8 mouse cellular contexts compared by ENCODE assay signal in the genomic region with DNA sequence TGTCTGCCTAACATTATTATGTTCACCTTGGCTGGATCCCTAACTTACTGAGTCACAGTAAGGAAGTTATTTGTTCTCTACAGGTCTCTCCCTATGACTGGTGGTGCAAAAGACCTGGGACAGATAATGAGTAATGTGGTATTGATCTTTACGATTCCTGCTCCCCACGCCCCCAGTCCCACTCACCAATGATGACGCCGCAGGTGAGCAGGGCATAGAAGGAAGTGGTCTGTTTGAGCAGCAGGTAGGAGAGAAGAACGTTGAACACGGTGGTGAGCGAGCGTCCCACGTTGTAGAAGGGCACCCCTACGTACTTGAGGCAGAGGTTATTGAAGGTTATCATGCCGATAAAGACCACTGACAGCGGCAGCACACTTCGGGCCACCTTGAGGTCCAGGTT. TPM values are rescaled to one million over a fixed set of nuclear protein-coding genes. Genes with fewer than 3 reads are reported as not detected.
DNase-seq lines count a peak whose midpoint lies in the region; ATAC-seq and TF ChIP-seq lines count a peak whose summit lies in the region.

No protein-coding gene starts in this region.

- no peak for ATAC-seq in lung, embryonic 15.5 days (ENCODE audit: borderline replicate concordance, extremely low read depth, low FRiP score, low TSS enrichment)
- no peak for ATAC-seq in embryonic facial prominence, embryonic 15.5 days (ENCODE audit: insufficient number of reproducible peaks, low FRiP score, low TSS enrichment, low read depth)
- no peak for ATAC-seq in limb, embryonic 11.5 days (ENCODE audit: insufficient number of reproducible peaks, low FRiP score, low TSS enrichment, low read depth)
- no peak for ATAC-seq in cerebellum, adult (ENCODE audit: insufficient number of reproducible peaks, low FRiP score, low TSS enrichment)

- H3K27ac ChIP-seq in lung, embryonic 15.5 days, result no peak overlapping the region
- no peak overlapping the region for H3K27ac ChIP-seq in embryonic facial prominence, embryonic 15.5 days (replicated peaks)
- H3K27ac ChIP-seq in limb, embryonic 11.5 days (replicated peaks; ENCODE audit: low read depth, low read length), result no peak overlapping the region
- no peak overlapping the region for H3K27ac ChIP-seq in small intestine, adult 2 months (ENCODE audit: insufficient read depth, low read depth, low read length)

- no peak for DNase-seq in lung, postnatal 25 days (ENCODE audit: low spot score)
- DNase-seq in limb, embryonic 11.5 days (ENCODE audit: low spot score), result no peak
- no peak for DNase-seq in adipocyte (ENCODE audit: low spot score)
- no peak for DNase-seq in right cerebral cortex, adult 18-20 months

- TF ChIP-seq CTCF in small intestine, adult 2 months (IDR thresholded peaks at IDR 0.05; ENCODE audit: extremely low read depth, insufficient read length, insufficient replicate concordance, low read depth, low read length), result no peak

- H3K9me3 ChIP-seq in lung, embryonic 15.5 days, result no peaks in the 10 kb centered on the region
- H3K9me3 ChIP-seq in embryonic facial prominence, embryonic 15.5 days (replicated peaks), result no peaks in the 10 kb centered on the region
- no peaks in the 10 kb centered on the region for H3K9me3 ChIP-seq in limb, embryonic 11.5 days (ENCODE audit: control insufficient read depth, low read length)

- peak overlapping the region; percentile 94 for H3K4me2 ChIP-seq in lung, embryonic 15.5 days
- peak overlapping the region; percentile 87 for H3K4me2 ChIP-seq in embryonic facial prominence, embryonic 15.5 days (replicated peaks)
- peak overlapping the region; percentile 95 for H3K4me2 ChIP-seq in limb, embryonic 11.5 days (ENCODE audit: low read depth, severe bottlenecking)

- H3K4me1 ChIP-seq in lung, embryonic 15.5 days, result peaks cover 35% of the 10 kb centered on the region
- peaks cover 38% of the 10 kb centered on the region for H3K4me1 ChIP-seq in embryonic facial prominence, embryonic 15.5 days
- H3K4me1 ChIP-seq in limb, embryonic 11.5 days (ENCODE audit: control insufficient read depth, insufficient read depth, low read length), result peaks cover 9% of the 10 kb centered on the region
- peaks cover 26% of the 10 kb centered on the region for H3K4me1 ChIP-seq in small intestine, adult 2 months (ENCODE audit: control insufficient read depth, insufficient read depth, insufficient read length, low read length)

- H3K4me3 ChIP-seq in lung, embryonic 15.5 days, result peak overlapping the region; percentile 71
- peak overlapping the region; percentile 77 for H3K4me3 ChIP-seq in embryonic facial prominence, embryonic 15.5 days (replicated peaks)
- peak overlapping the region; percentile 81 for H3K4me3 ChIP-seq in limb, embryonic 11.5 days (ENCODE audit: low read depth, low read length)
- peak overlapping the region; percentile 86 for H3K4me3 ChIP-seq in small intestine, adult 2 months (ENCODE audit: low read depth, low read length)

- peaks cover 10% of the 10 kb centered on the region for H3K36me3 ChIP-seq in lung, embryonic 15.5 days
- H3K36me3 ChIP-seq in embryonic facial prominence, embryonic 15.5 days, result peaks cover 16% of the 10 kb centered on the region
- no peaks in the 10 kb centered on the region; the same call in 1 of the 2 replicates for H3K36me3 ChIP-seq in limb, embryonic 11.5 days (ENCODE audit: control insufficient read depth, insufficient read depth, low read length)
- H3K36me3 ChIP-seq in small intestine, adult 2 months (ENCODE audit: control insufficient read depth, insufficient read depth, low read length), result peaks cover 36% of the 10 kb centered on the region

- TF ChIP-seq POLR2A in small intestine, adult 2 months (IDR thresholded peaks at IDR 0.05; ENCODE audit: low read depth, low read length), result no peak

- WGBS in lung, embryonic 15.5 days, result 44% methylated on average over 13 of the region's 13 CpGs
- WGBS in embryonic facial prominence, embryonic 15.5 days, result 68% methylated on average over 13 of the region's 13 CpGs
- 63% methylated on average over 13 of the region's 13 CpGs for WGBS in limb, embryonic 11.5 days
- 20% methylated on average over 13 of the region's 13 CpGs for WGBS in small intestine, adult 2 months

- H3K9ac ChIP-seq in lung, embryonic 15.5 days, result peak overlapping the region; percentile 57; the same call in 1 of the 2 replicates
- H3K9ac ChIP-seq in embryonic facial prominence, embryonic 15.5 days, result no peak overlapping the region
- H3K9ac ChIP-seq in limb, embryonic 11.5 days (ENCODE audit: low read length), result peak overlapping the region; percentile 69; the same call in 1 of the 2 replicates

- peaks cover 15% of the 10 kb centered on the region for H3K27me3 ChIP-seq in lung, embryonic 15.5 days
- peaks cover 22% of the 10 kb centered on the region for H3K27me3 ChIP-seq in embryonic facial prominence, embryonic 15.5 days
- peaks cover 17% of the 10 kb centered on the region for H3K27me3 ChIP-seq in limb, embryonic 11.5 days (ENCODE audit: control insufficient read depth, insufficient read depth, low read length)
- H3K27me3 ChIP-seq in small intestine, adult 2 months (ENCODE audit: control insufficient read depth, insufficient read depth, low read length), result no peaks in the 10 kb centered on the region

RNA-seq across cellular contexts. Expression of gene Slc35c1, which starts 1.9 kb away (rescaled TPM):
- polyA plus RNA-seq in lung, embryonic 15.5 days (2015; fragmentation: Nextera tagmentation; extraction: Ambion mirVana), result 15.6 and 16.7 TPM in 2 replicates
- 14.5 and 18.4 TPM in 2 replicates for polyA plus RNA-seq in embryonic facial prominence, embryonic 15.5 days (2015; fragmentation: Nextera tagmentation; extraction: Ambion mirVana)
- polyA plus RNA-seq in limb, embryonic 11.5 days (2014; fragmentation: Nextera tagmentation; extraction: Ambion mirVana), result 8.2 and 9.8 TPM in 2 replicates
- polyA plus RNA-seq in small intestine, adult 2 months (2012; rRNA removed), result 124 and 160 TPM in 2 replicates

RNA-seq across cellular contexts. Expression of gene Cry2, which starts 24.6 kb away (rescaled TPM):
- 23.6 and 25.7 TPM in 2 replicates for polyA plus RNA-seq in lung, embryonic 15.5 days (2015; fragmentation: Nextera tagmentation; extraction: Ambion mirVana)
- polyA plus RNA-seq in embryonic facial prominence, embryonic 15.5 days (2015; fragmentation: Nextera tagmentation; extraction: Ambion mirVana), result 30.6 and 33.9 TPM in 2 replicates
- 18.0 and 18.1 TPM in 2 replicates for polyA plus RNA-seq in limb, embryonic 11.5 days (2014; fragmentation: Nextera tagmentation; extraction: Ambion mirVana)
- 4.7 and 13.1 TPM in 2 replicates for polyA plus RNA-seq in small intestine, adult 2 months (2012; rRNA removed)

RNA-seq across cellular contexts. Expression of gene Mapk8ip1, which starts 57.4 kb away (rescaled TPM):
- polyA plus RNA-seq in lung, embryonic 15.5 days (2015; fragmentation: Nextera tagmentation; extraction: Ambion mirVana), result 15.1 and 15.2 TPM in 2 replicates
- polyA plus RNA-seq in embryonic facial prominence, embryonic 15.5 days (2015; fragmentation: Nextera tagmentation; extraction: Ambion mirVana), result 34.0 and 34.6 TPM in 2 replicates
- 15.1 and 19.9 TPM in 2 replicates for polyA plus RNA-seq in limb, embryonic 11.5 days (2014; fragmentation: Nextera tagmentation; extraction: Ambion mirVana)
- 4.7 and 5.3 TPM in 2 replicates for polyA plus RNA-seq in small intestine, adult 2 months (2012; rRNA removed)
